Mouse (Mus musculus): ENCODE results near the gene Zbtb32.

Gene Zbtb32

GRCm38 (mm10) chr7:30566033-30566432 is 32.7 kb downstream of the Zbtb32 start:
- DNase-seq (ENCODE audit: low read depth): no peak

- peak; percentile 76 for DNase-seq (ENCODE audit: low read depth)
These were observed 33.6 kb downstream of the Zbtb32 start, which contains the start of gene Igflr1 for GRCm38 (mm10) chr7:30564970-30565571. Igflr1 (plus strand) TSS chr7:30565427.

DNA sequence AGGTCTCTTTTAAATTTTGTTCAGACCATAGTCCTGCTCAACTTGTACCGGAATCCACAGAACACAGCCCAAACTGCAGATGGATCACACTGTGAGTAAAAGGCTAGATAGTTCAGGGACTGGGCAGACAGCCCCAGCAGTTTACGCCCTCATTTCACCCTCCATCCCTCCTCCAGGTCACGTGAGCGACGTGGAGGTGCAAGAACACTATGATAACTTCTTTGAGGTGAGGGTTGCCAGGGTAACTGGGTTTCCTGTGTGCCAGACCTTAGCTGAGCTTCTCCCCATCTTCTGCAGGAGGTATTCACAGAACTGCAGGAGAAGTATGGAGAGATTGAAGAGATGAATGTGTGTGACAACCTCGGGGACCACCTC is 34.8 kb downstream of the Zbtb32 start:
- DNase-seq (ENCODE audit: low read depth): peak; percentile 93

DNA sequence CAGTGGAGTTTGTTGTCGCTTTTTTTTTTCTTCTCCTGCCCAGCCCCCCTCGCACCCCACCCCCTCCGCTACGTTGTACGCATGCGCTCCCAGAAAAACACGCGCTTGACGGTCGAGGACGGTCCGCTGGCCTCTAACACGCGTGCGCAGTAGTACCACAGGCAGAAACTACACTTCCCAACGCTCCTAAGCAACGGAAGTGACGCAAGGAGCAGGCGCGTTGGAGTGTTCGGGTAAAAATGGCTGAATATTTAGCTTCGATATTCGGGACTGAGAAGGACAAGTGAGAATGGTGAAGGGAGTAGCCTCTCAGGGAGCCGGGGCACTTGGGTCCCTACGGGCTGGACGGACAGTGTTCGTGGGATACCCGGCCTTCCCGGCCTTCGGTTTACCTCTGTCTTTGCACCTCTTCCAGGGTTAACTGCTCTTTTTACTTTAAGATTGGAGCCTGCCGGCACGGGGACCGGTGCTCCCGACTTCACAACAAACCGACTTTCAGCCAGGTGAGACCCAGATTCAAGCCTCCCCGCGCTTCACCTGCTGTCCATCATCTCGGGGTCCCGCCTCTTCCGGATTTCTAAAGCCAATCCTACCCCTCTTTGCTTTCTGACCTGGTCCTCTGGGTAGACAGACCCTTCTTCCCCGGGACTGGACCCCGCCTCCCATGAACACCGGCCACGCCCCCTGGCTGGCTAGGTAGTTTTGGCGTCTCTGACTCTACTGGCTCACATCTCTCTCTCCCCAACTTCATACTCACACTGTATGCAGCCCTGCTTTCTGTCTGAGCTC is 35.4 kb downstream of the Zbtb32 start, which contains the start of the genes U2af1l4, Gm49396 and Psenen:
U2af1l4 (plus strand) TSS at position 185 of the 789 bp plus-strand sequence.
Gm49396 (plus strand) TSS at position 228 of the 789 bp plus-strand sequence.
Psenen (minus strand) TSS at position 511 of the 789 bp plus-strand sequence.
- peak; percentile 100 for DNase-seq (ENCODE audit: low read depth)

DNA sequence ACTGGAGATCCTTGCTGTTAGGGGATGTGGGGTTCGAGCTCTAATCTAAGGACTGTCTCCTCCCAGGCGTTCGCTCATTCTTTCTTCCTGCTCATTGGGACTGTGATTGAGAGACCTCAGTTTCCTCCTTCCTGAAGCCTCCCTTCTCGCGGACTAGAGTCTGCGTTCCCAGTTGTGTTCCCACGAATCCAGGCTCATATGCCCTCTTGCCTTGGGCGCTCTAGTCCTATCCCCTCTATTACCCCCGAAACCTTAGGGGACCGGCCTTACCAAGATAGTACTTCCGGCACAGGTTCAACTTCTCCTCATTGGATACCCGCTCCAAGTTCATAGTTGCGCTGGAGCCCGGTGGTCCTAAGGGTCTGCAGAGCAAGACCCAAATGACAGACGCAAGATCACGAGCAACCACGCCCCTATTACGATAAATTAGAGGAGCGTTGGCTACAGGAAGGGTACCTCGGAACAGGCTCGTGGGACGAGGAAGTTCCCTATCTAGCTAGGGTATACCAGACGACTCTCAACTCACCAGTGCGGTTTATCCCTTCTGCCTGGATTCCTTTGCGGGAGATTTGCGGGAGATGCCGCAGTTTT is 36.1 kb downstream of the Zbtb32 start:
- no peak for DNase-seq (ENCODE audit: low read depth)

- no peak for DNase-seq (ENCODE audit: low read depth)
These were observed 38.4 kb downstream of the Zbtb32 start for GRCm38 (mm10) chr7:30560296-30560695.

- DNase-seq (ENCODE audit: low read depth): peak; percentile 96
These were observed 39.2 kb downstream of the Zbtb32 start, which contains the start of gene Lin37 for GRCm38 (mm10) chr7:30559443-30559954. Lin37 (minus strand) TSS chr7:30559838.

GRCm38 (mm10) chr7:30558656-30559442 is 39.9 kb downstream of the Zbtb32 start:
- DNase-seq (ENCODE audit: low read depth): peak; percentile 53

GRCm38 (mm10) chr7:30557901-30558514 is 40.7 kb downstream of the Zbtb32 start:
- DNase-seq (ENCODE audit: low read depth): no peak

- peak; percentile 59 for DNase-seq (ENCODE audit: low read depth)
These were observed 41.7 kb downstream of the Zbtb32 start for GRCm38 (mm10) chr7:30556894-30557536.

- no peak for DNase-seq (ENCODE audit: low read depth)
These were observed 44.7 kb downstream of the Zbtb32 start for GRCm38 (mm10) chr7:30553810-30554584.

DNA sequence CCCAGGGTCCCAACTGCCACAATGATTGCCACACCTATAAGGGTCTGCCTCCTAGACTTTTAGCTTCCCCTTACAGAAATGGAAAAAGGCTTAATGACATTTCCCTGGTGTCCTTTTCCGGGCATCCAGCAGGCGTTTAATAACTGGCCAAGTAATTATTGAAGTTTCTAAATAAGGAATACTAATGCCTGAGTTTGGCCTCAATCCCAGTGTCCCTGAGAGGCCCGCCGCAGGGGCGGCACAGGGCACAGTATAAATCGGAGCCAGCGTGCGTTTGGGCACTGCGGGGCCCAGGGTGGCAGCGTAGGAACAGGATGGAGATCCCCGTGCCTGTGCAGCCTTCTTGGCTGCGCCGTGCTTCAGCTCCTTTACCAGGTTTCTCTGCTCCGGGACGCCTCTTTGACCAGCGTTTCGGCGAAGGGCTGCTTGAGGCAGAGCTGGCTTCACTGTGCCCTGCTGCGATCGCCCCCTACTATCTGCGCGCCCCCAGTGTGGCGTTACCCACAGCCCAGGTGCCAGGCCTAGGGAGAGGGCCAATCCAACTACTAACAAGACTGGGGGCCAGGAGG is 45.6 kb downstream of the Zbtb32 start:
- DNase-seq (ENCODE audit: low read depth): peak; percentile 60

- peak; percentile 99 for DNase-seq (ENCODE audit: low read depth)
These were observed 46.3 kb downstream of the Zbtb32 start, which contains the start of the genes Hspb6 and Proser3 for GRCm38 (mm10) chr7:30552102-30553020. Hspb6 (plus strand) TSS chr7:30552178. Proser3 (minus strand) TSS chr7:30552299.

GRCm38 (mm10) chr7:30551445-30552101 is 47.1 kb downstream of the Zbtb32 start:
- no peak for DNase-seq (ENCODE audit: low read depth)

DNA sequence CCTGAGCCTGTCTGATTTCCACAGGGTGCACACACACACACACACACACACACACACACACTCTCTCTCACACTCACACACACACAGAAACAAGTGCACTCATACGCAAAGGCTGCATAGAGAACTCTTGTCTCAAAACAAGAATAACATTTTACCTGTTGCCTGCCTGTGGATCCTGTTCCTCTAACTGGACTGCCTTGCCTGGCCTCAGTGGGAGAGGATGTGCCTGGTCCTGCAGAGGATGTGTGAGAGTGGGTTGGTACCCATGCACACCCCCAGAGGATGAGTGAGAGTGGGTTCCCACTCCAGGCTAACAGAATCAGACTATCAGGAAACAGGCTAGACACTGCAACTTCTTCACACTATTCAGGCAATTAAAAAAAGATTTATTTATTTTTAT is 48.1 kb downstream of the Zbtb32 start:
- DNase-seq (ENCODE audit: low read depth): no peak

- no peak for DNase-seq (ENCODE audit: low read depth)
These were observed 48.8 kb downstream of the Zbtb32 start for GRCm38 (mm10) chr7:30549880-30550279.

DNA sequence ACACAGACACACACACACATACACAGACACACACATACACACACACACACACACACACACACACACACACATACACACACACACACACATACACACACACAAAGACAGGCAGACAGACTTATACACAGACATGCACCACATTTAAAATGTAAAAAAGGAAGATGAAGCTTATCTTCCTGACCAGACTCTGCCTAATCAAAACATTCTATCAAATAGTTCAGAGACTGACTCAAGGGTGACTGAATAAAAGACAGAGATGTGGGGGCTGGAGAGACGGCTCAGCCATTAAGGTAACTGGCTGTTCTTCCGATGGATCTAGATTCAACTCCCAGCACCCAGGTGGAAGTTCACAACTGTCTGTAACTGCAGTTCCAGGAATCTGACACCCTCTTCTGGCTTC is 54.4 kb downstream of the Zbtb32 start:
- no peak for DNase-seq (ENCODE audit: low read depth)

- DNase-seq (ENCODE audit: low read depth): no peak
These were observed 58.1 kb downstream of the Zbtb32 start for GRCm38 (mm10) chr7:30540572-30540971.

Data from induced T-regulatory cell, adult 2 months (primary cell).